Mouse (Mus musculus): ENCODE measurements around the gene Gtf2ird1. TPM values are rescaled to one million over a fixed set of nuclear protein-coding genes. Genes with fewer than 3 reads are reported as not detected.

The Gtf2ird1 gene
- polyA plus RNA-seq (2015; fragmentation: Nextera tagmentation; extraction: Ambion mirVana), result 46.7 and 49.8 TPM in 2 replicates

GRCm38 (mm10) chr5:134456503-134456962 lies at the start of gene Gtf2ird1:
Gene Gtf2ird1 (minus strand): TSS chr5:134456716.
- WGBS, result under 1% methylated on average over 37 of the region's 44 CpGs
- DNase-seq (ENCODE audit: low spot score) (peak; percentile 85), ATAC-seq (replicated peaks; ENCODE audit: low FRiP score, low read depth) (peak; percentile 78)
- H3K9ac ChIP-seq (ENCODE audit: low read depth, low read length), result peak within 1 kb of the TSS; percentile 84
- H3K27ac ChIP-seq, result peak within 1 kb of the TSS; percentile 90
- no peaks in the 10 kb centered on the region for H3K27me3 ChIP-seq (ENCODE audit: insufficient read depth, low read length)
- peak within 1 kb of the TSS; percentile 88 for H3K4me2 ChIP-seq (ENCODE audit: low read length)
- H3K4me3 ChIP-seq (replicated peaks; ENCODE audit: low read depth, low read length), result peak within 1 kb of the TSS; percentile 76
- no peak for TF ChIP-seq CTCF (IDR thresholded peaks at IDR 0.05; ENCODE audit: low read depth)
- H3K9me3 ChIP-seq (replicated peaks; ENCODE audit: low read length), result no peaks in the 10 kb centered on the region
- H3K36me3 ChIP-seq (ENCODE audit: insufficient read depth, low read length), result 0 out of 2 replicates have a peak, but pooled peaks cover 5% of the 10 kb centered on the region
- peaks cover 10% of the 10 kb centered on the region; the same call in 1 of the 2 replicates for H3K4me1 ChIP-seq (replicated peaks; ENCODE audit: insufficient read depth, low read length)

- ATAC-seq (replicated peaks; ENCODE audit: low FRiP score, low read depth), result no peak
- TF ChIP-seq CTCF (IDR thresholded peaks at IDR 0.05; ENCODE audit: low read depth), result no peak
- peaks cover 36% of the 10 kb centered on the region for H3K36me3 ChIP-seq (ENCODE audit: insufficient read depth, low read length)
These were observed 49.3 kb upstream of the Gtf2ird1 start for GRCm38 (mm10) chr5:134505810-134506292.

DNA sequence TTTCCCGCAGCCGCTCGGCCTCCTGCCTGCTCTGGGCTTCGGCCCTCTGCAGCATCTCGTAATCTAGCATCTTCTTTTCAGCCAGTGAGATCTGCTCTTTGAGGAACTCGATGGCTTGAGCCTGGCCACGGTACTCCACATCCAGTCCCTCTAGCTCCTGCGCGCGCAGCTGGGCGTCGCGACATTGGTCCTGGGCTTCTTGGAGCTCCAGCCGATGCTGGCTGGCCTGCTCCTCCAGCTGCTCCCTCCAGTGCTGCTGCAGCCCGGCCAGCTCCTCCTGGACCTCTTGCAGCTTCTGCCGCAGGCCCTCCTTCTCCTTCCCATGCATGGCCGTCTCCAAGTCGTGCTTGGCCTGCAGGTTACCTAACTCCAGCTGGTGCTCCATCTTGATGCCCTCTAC lies 46.1 kb upstream of the Gtf2ird1 start:
- WGBS, result 95% methylated on average over 18 of the region's 18 CpGs
- DNase-seq (ENCODE audit: low spot score), result no peak
- Histone ChIP-seq H3K4me3 (replicated peaks; ENCODE audit: low read depth, low read length) (no peak overlapping the region), H3K36me3 (ENCODE audit: insufficient read depth, low read length) (peaks cover 18% of the 10 kb centered on the region), H3K4me1 (replicated peaks; ENCODE audit: insufficient read depth, low read length) (no peaks in the 10 kb centered on the region), H3K27ac (no peak overlapping the region), H3K9ac (ENCODE audit: low read depth, low read length) (no peak overlapping the region), H3K9me3 (replicated peaks; ENCODE audit: low read length) (no peaks in the 10 kb centered on the region), H3K27me3 (ENCODE audit: insufficient read depth, low read length) (no peaks in the 10 kb centered on the region), H3K4me2 (ENCODE audit: low read length) (no peak overlapping the region)
- TF ChIP-seq CTCF (IDR thresholded peaks at IDR 0.05; ENCODE audit: low read depth), result no peak
- ATAC-seq (replicated peaks; ENCODE audit: low FRiP score, low read depth), result no peak

More at GRCm38 (mm10) chr5:134505810-134506292, 49.3 kb upstream of the Gtf2ird1 start:
- Histone ChIP-seq H3K4me3 (replicated peaks; ENCODE audit: low read depth, low read length) (no peak overlapping the region), H3K27ac (no peak overlapping the region), H3K9me3 (replicated peaks; ENCODE audit: low read length) (no peaks in the 10 kb centered on the region), H3K4me2 (ENCODE audit: low read length) (no peak overlapping the region), H3K9ac (ENCODE audit: low read depth, low read length) (no peak overlapping the region), H3K27me3 (ENCODE audit: insufficient read depth, low read length) (no peaks in the 10 kb centered on the region), H3K4me1 (replicated peaks; ENCODE audit: insufficient read depth, low read length) (no peaks in the 10 kb centered on the region)
- DNase-seq (ENCODE audit: low spot score), result no peak
- 80% methylated on average over 9 of the region's 9 CpGs for whole genome bisulfite sequencing

- Histone ChIP-seq H3K36me3 (ENCODE audit: insufficient read depth, low read length) (peaks cover 19% of the 10 kb centered on the region), H3K9me3 (replicated peaks; ENCODE audit: low read length) (no peaks in the 10 kb centered on the region), H3K4me1 (replicated peaks; ENCODE audit: insufficient read depth, low read length) (no peaks in the 10 kb centered on the region), H3K27ac (no peak overlapping the region), H3K4me3 (replicated peaks; ENCODE audit: low read depth, low read length) (no peak overlapping the region), H3K9ac (ENCODE audit: low read depth, low read length) (no peak overlapping the region), H3K27me3 (ENCODE audit: insufficient read depth, low read length) (no peaks in the 10 kb centered on the region), H3K4me2 (ENCODE audit: low read length) (no peak overlapping the region)
- DNase-seq (ENCODE audit: low spot score) (no peak), ATAC-seq (replicated peaks; ENCODE audit: low FRiP score, low read depth) (no peak)
- TF ChIP-seq CTCF (IDR thresholded peaks at IDR 0.05; ENCODE audit: low read depth), result peak; percentile 55; the same call in 1 of the 2 replicates
- WGBS, result 73% methylated on average over 9 of the region's 9 CpGs
These were observed 44.9 kb upstream of the Gtf2ird1 start for GRCm38 (mm10) chr5:134501453-134501852.

DNA sequence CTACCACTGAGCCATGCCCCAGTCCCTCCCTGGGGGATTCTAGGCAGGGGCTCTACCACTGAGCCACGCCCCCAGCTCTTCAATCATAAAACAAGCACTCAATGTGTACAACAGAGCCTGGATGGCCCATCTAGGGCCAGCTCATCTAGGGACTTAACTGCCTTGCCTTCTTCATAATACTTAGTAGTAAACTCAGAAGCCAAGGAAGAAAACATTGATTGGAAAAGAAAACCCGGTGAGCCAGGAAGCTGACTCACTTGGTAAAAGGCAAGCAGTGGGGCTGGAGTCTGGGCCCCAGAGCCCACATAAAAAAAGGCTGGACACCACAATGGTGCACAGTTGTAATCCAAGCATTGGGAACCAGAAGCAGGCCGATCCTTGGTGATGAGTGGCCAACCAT lies 44.2 kb upstream of the Gtf2ird1 start:
- no peaks in the 10 kb centered on the region for H3K4me1 ChIP-seq (replicated peaks; ENCODE audit: insufficient read depth, low read length)
- H3K27me3 ChIP-seq (ENCODE audit: insufficient read depth, low read length), result no peaks in the 10 kb centered on the region
- no peak for TF ChIP-seq CTCF (IDR thresholded peaks at IDR 0.05; ENCODE audit: low read depth)
- H3K4me3 ChIP-seq (replicated peaks; ENCODE audit: low read depth, low read length), result no peak overlapping the region
- ATAC-seq (replicated peaks; ENCODE audit: low FRiP score, low read depth), result no peak
- WGBS, result 91% methylated on average over 3 of the region's 3 CpGs
- H3K9ac ChIP-seq (ENCODE audit: low read depth, low read length), result no peak overlapping the region
- H3K9me3 ChIP-seq (replicated peaks; ENCODE audit: low read length), result no peaks in the 10 kb centered on the region
- H3K36me3 ChIP-seq (ENCODE audit: insufficient read depth, low read length), result peaks cover 23% of the 10 kb centered on the region
- H3K27ac ChIP-seq, result no peak overlapping the region
- DNase-seq (ENCODE audit: low spot score), result no peak
- no peak overlapping the region for H3K4me2 ChIP-seq (ENCODE audit: low read length)

DNA sequence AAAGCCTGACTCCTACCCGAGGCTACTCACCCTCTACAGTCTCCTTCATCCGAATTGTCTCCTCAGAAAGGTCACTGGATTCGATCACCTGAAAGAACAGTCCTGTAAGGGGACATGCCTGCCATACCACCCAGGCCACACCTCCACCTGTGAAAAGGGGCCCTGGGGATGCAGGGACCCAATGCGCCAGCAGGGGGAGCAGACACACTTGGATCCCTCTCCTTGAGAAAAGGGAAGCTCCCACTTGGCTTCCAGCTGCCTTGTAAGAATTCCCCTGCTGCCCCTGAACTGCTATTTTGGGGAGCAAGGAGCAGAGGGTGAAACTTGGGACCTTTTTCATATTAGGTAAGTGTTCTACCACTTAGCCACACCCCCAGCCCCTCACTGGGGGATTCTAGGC lies 43.5 kb upstream of the Gtf2ird1 start:
- H3K36me3 ChIP-seq (ENCODE audit: insufficient read depth, low read length), result peaks cover 23% of the 10 kb centered on the region
- 87% methylated on average over 4 of the region's 4 CpGs for WGBS
- no peaks in the 10 kb centered on the region for H3K9me3 ChIP-seq (replicated peaks; ENCODE audit: low read length)

More for the DNA sequence above, 43.5 kb upstream of the Gtf2ird1 start:
- peak; percentile 71 for TF ChIP-seq CTCF (IDR thresholded peaks at IDR 0.05; ENCODE audit: low read depth)
- H3K4me3 ChIP-seq (replicated peaks; ENCODE audit: low read depth, low read length), result no peak overlapping the region
- H3K4me1 ChIP-seq (replicated peaks; ENCODE audit: insufficient read depth, low read length), result no peaks in the 10 kb centered on the region
- H3K9ac ChIP-seq (ENCODE audit: low read depth, low read length), result no peak overlapping the region
- no peak overlapping the region for H3K4me2 ChIP-seq (ENCODE audit: low read length)
- H3K27me3 ChIP-seq (ENCODE audit: insufficient read depth, low read length), result no peaks in the 10 kb centered on the region
- peak; percentile 50 for DNase-seq (ENCODE audit: low spot score)
- ATAC-seq (replicated peaks; ENCODE audit: low FRiP score, low read depth), result 0 out of 2 replicates have a peak, but pooled peaks have one; percentile 19
- H3K27ac ChIP-seq, result no peak overlapping the region

Measured in kidney, postnatal 0 days (tissue).